Mouse (Mus musculus) right cerebral cortex, adult 18-20 months (tissue): ENCODE results near the gene Olfr657.
A peak's percentile ranks its signal among the peaks of the same experiment; 100 is the strongest.

Experiments
- DNase-seq: peaks from one replicate; pipeline ENCODE4 v3.0.0; 2022; ENCODE audit warnings: mixed read lengths

The Olfr657 gene

GRCm38 (mm10) chr7:104624494-104624893 is at the start of gene Olfr657:
Olfr657 (plus strand) TSS chr7:104624794.
- no peak for DNase-seq

- no peak for DNase-seq
Measured at GRCm38 (mm10) chr7:104577014-104577413, 47.6 kb upstream of the Olfr657 start, which contains the start of gene Olfr653. Olfr653 (plus strand) TSS chr7:104577314.

- no peak for DNase-seq
Measured at GRCm38 (mm10) chr7:104580846-104581245, 43.7 kb upstream of the Olfr657 start.

GRCm38 (mm10) chr7:104581429-104581828 is 43.2 kb upstream of the Olfr657 start:
- DNase-seq = no peak

- DNase-seq = no peak
Measured at GRCm38 (mm10) chr7:104586725-104587124, 37.9 kb upstream of the Olfr657 start, which contains the start of gene Olfr654. Olfr654 (plus strand) TSS chr7:104587025.

GRCm38 (mm10) chr7:104588274-104588673 is 36.3 kb upstream of the Olfr657 start:
- no peak for DNase-seq

- no peak for DNase-seq
Measured at GRCm38 (mm10) chr7:104601679-104602078, 22.9 kb upstream of the Olfr657 start, which contains the start of gene Olfr655. Olfr655 (minus strand) TSS chr7:104601779.

GRCm38 (mm10) chr7:104603173-104603572 is 21.4 kb upstream of the Olfr657 start:
- DNase-seq = no peak

GRCm38 (mm10) chr7:104604727-104605126 is 19.9 kb upstream of the Olfr657 start:
- no peak for DNase-seq

GRCm38 (mm10) chr7:104613655-104614054 is 10.9 kb upstream of the Olfr657 start, which contains the start of gene Olfr656:
Olfr656 (plus strand) TSS chr7:104613955.
- no peak for DNase-seq

- DNase-seq = peak; percentile 18
Measured at GRCm38 (mm10) chr7:104646841-104647482, 22.4 kb downstream of the Olfr657 start, which contains the start of gene Olfr658. Olfr658 (minus strand) TSS chr7:104647305.

GRCm38 (mm10) chr7:104666453-104666852 is 41.9 kb downstream of the Olfr657 start, which contains the start of gene Olfr659:
Olfr659 (plus strand) TSS chr7:104666753.
- DNase-seq = no peak

GRCm38 (mm10) chr7:104686201-104686600 is 61.6 kb downstream of the Olfr657 start, which contains the start of gene Olfr661:
Olfr661 (plus strand) TSS chr7:104686501.
- DNase-seq = no peak
